Mouse (Mus musculus): ENCODE data around the gene Klhl25. TPM values are rescaled to one million over a fixed set of nuclear protein-coding genes. Genes with fewer than 3 reads are reported as not detected.

Gene Klhl25
- total and polyA plus RNA-seq, 2 experiments from 2014 or later: 16.6 to 37.0 TPM

GRCm38 (mm10) chr7:75807460-75808304, 40.4 kb upstream of the Klhl25 start:
- Histone ChIP-seq H3K4me2 (ENCODE audit: low read depth) (no peak overlapping the region), H3K27me3 (ENCODE audit: insufficient read depth, low read length) (no peaks in the 10 kb centered on the region), H3K9me3 (ENCODE audit: low read length) (no peaks in the 10 kb centered on the region), H3K27ac (ENCODE audit: low read depth, low read length) (no peak overlapping the region), H3K4me3 (ENCODE audit: low read depth, low read length) (no peak overlapping the region), H3K9ac (no peak overlapping the region), H3K4me1 (ENCODE audit: insufficient read depth) (no peaks in the 10 kb centered on the region), H3K36me3 (ENCODE audit: insufficient read depth) (no peaks in the 10 kb centered on the region)
- WGBS: 79% methylated on average over 17 of the region's 17 CpGs
- ATAC-seq: no peak
- DNase-seq: no peak
- TF ChIP-seq CTCF (IDR thresholded peaks at IDR 0.05; ENCODE audit: low read depth): peak; percentile 29

- TF ChIP-seq CTCF (IDR thresholded peaks at IDR 0.05; ENCODE audit: low read depth): no peak
- H3K4me1 ChIP-seq (ENCODE audit: insufficient read depth): no peaks in the 10 kb centered on the region
- no peaks in the 10 kb centered on the region for H3K27me3 ChIP-seq (ENCODE audit: insufficient read depth, low read length)
- H3K9me3 ChIP-seq (ENCODE audit: low read length): no peaks in the 10 kb centered on the region
- H3K4me3 ChIP-seq (ENCODE audit: low read depth, low read length): no peak overlapping the region
- H3K4me2 ChIP-seq (ENCODE audit: low read depth): no peak overlapping the region
- no peaks in the 10 kb centered on the region for H3K36me3 ChIP-seq (ENCODE audit: insufficient read depth)
- no peak overlapping the region for H3K9ac ChIP-seq
- no peak overlapping the region for H3K27ac ChIP-seq (ENCODE audit: low read depth, low read length)
- no peak for ATAC-seq
- WGBS: 91% methylated on average over 7 of the region's 7 CpGs
- DNase-seq: no peak
Measured at GRCm38 (mm10) chr7:75820687-75821086, 27.4 kb upstream of the Klhl25 start.

DNA sequence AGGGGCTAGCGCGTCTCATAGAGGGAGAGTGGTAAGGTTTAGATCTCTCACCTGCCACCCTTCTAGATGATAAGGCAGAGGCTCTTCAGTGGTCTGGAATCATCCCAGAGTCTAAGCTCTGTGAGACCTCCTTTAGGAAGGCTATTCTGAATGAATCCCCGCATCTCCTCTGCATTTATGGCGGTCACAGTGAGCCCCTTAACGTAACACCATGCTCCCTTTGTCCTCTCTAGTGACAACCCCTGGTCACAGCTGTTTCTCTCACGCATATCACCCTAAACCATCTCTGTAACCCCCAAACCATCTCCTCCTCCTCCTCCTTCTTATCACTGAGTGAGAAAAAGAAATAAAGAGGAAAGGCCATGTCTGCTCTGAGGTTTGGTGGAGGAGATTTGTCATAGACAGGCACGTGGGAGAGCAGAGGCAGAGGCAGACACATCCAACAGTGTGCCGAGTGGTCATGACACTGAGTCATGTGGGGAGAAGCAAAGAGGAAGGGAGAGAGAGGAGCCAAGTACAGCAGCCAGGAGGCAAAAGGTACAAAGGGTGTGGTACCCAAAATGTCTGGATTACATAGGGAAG, 25.9 kb upstream of the Klhl25 start:
- no peaks in the 10 kb centered on the region for H3K36me3 ChIP-seq (ENCODE audit: insufficient read depth)
- no peak for TF ChIP-seq CTCF (IDR thresholded peaks at IDR 0.05; ENCODE audit: low read depth)
- no peak overlapping the region for H3K27ac ChIP-seq (ENCODE audit: low read depth, low read length)
- no peak overlapping the region for H3K9ac ChIP-seq
- H3K4me1 ChIP-seq (ENCODE audit: insufficient read depth): no peaks in the 10 kb centered on the region
- ATAC-seq (no peak), DNase-seq (no peak)
- no peak overlapping the region for H3K4me3 ChIP-seq (ENCODE audit: low read depth, low read length)
- WGBS: 92% methylated on average over 8 of the region's 8 CpGs
- H3K4me2 ChIP-seq (ENCODE audit: low read depth): no peak overlapping the region
- H3K27me3 ChIP-seq (ENCODE audit: insufficient read depth, low read length): no peaks in the 10 kb centered on the region
- H3K9me3 ChIP-seq (ENCODE audit: low read length): no peaks in the 10 kb centered on the region

- WGBS: 87% methylated on average over 2 of the region's 2 CpGs
- ATAC-seq (no peak), DNase-seq (no peak)
- no peak for TF ChIP-seq CTCF (IDR thresholded peaks at IDR 0.05; ENCODE audit: low read depth)
- Histone ChIP-seq H3K9ac (no peak overlapping the region), H3K9me3 (ENCODE audit: low read length) (no peaks in the 10 kb centered on the region), H3K4me1 (ENCODE audit: insufficient read depth) (no peaks in the 10 kb centered on the region), H3K27ac (ENCODE audit: low read depth, low read length) (no peak overlapping the region), H3K36me3 (ENCODE audit: insufficient read depth) (no peaks in the 10 kb centered on the region), H3K27me3 (ENCODE audit: insufficient read depth, low read length) (no peaks in the 10 kb centered on the region), H3K4me2 (ENCODE audit: low read depth) (no peak overlapping the region), H3K4me3 (ENCODE audit: low read depth, low read length) (no peak overlapping the region)
Measured at GRCm38 (mm10) chr7:75823071-75823470, 25.0 kb upstream of the Klhl25 start.

GRCm38 (mm10) chr7:75826360-75827103, 21.6 kb upstream of the Klhl25 start:
- 69% methylated on average over 4 of the region's 4 CpGs for WGBS
- Histone ChIP-seq H3K36me3 (ENCODE audit: insufficient read depth) (no peaks in the 10 kb centered on the region), H3K4me3 (ENCODE audit: low read depth, low read length) (no peak overlapping the region), H3K9me3 (ENCODE audit: low read length) (no peaks in the 10 kb centered on the region), H3K4me2 (ENCODE audit: low read depth) (no peak overlapping the region), H3K9ac (no peak overlapping the region), H3K27me3 (ENCODE audit: insufficient read depth, low read length) (no peaks in the 10 kb centered on the region), H3K4me1 (ENCODE audit: insufficient read depth) (no peaks in the 10 kb centered on the region), H3K27ac (ENCODE audit: low read depth, low read length) (no peak overlapping the region)
- no peak for TF ChIP-seq CTCF (IDR thresholded peaks at IDR 0.05; ENCODE audit: low read depth)
- DNase-seq (no peak), ATAC-seq (no peak)

DNA sequence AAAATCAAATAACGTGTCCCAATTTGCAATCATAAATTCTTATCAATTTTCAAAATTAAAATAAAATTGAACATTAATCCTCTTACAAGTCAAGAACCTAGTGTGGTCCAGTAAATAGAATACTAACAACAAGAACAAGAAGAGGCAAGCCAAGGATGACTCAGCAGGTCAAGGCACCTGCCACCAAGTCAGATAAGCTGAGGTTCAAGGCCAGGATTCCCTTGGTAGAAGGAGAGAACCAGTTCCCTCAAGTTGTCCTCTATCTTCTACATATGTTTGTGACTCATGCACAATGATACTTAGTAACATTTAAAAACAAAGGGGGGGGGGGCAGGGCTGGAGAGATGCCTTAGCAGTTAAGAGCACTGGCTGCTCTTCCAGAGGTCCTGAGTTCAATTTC, 20.8 kb upstream of the Klhl25 start:
- no peaks in the 10 kb centered on the region for H3K9me3 ChIP-seq (ENCODE audit: low read length)
- no peaks in the 10 kb centered on the region for H3K27me3 ChIP-seq (ENCODE audit: insufficient read depth, low read length)
- H3K36me3 ChIP-seq (ENCODE audit: insufficient read depth): no peaks in the 10 kb centered on the region
- H3K4me3 ChIP-seq (ENCODE audit: low read depth, low read length): no peak overlapping the region
- no peaks in the 10 kb centered on the region for H3K4me1 ChIP-seq (ENCODE audit: insufficient read depth)
- no peak overlapping the region for H3K27ac ChIP-seq (ENCODE audit: low read depth, low read length)
- no peak overlapping the region for H3K4me2 ChIP-seq (ENCODE audit: low read depth)
- DNase-seq: no peak
- H3K9ac ChIP-seq: no peak overlapping the region
- WGBS: 95% methylated on average over 1 of the region's 1 CpGs
- ATAC-seq: no peak
- no peak for TF ChIP-seq CTCF (IDR thresholded peaks at IDR 0.05; ENCODE audit: low read depth)

DNA sequence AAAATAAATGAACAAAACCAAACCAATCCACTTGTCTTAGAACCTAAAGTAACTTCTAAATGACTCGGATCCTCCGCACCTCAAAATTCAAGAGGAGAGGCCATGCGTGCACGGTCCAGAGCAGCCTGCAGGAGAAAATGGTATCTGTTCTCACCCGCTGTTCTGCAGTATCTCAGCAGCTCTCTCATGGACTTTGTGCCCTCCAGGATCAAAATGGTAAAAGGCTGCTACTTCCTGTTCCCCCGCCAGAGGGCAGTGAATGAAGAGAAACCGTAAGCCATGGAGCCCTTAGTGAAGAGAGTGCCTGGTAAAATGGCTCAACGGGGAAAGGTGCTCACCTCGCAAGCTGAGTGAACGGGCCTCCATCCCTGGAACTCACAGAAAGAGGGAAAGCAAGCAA, 20.3 kb upstream of the Klhl25 start:
- DNase-seq (peak; percentile 80), ATAC-seq (peak; percentile 69)
- no peaks in the 10 kb centered on the region for H3K27me3 ChIP-seq (ENCODE audit: insufficient read depth, low read length)
- peak; percentile 76 for TF ChIP-seq CTCF (IDR thresholded peaks at IDR 0.05; ENCODE audit: low read depth)
- no peak overlapping the region for H3K4me3 ChIP-seq (ENCODE audit: low read depth, low read length)
- H3K9me3 ChIP-seq (ENCODE audit: low read length): no peaks in the 10 kb centered on the region
- H3K4me2 ChIP-seq (ENCODE audit: low read depth): no peak overlapping the region
- no peaks in the 10 kb centered on the region for H3K36me3 ChIP-seq (ENCODE audit: insufficient read depth)
- H3K4me1 ChIP-seq (ENCODE audit: insufficient read depth): no peaks in the 10 kb centered on the region
- no peak overlapping the region for H3K9ac ChIP-seq
- WGBS: 26% methylated on average over 10 of the region's 10 CpGs
- no peak overlapping the region for H3K27ac ChIP-seq (ENCODE audit: low read depth, low read length)
